Mouse (Mus musculus) left cerebral cortex, adult 2 months (tissue): ENCODE results near the gene Lmo7. TPM values are rescaled to one million over a fixed set of nuclear protein-coding genes. Genes with fewer than 3 reads are reported as not detected.

Source experiments
- DNase-seq, 2 experiments: peaks; one replicate each; pipeline ENCODE4 v3.0.0; 2021 to 2022; ENCODE audit warnings: low spot score in 2 of 2, mixed read lengths in 1 of 2; ENCODE audit errors: extremely low spot score in 1 of 2
- H3K27ac ChIP-seq: fragments of 200-600 bp; 2 replicates; pipeline ENCODE4 v1.8.1; 2022
- H3K4me3 ChIP-seq: fragments of 200-600 bp; 2 replicates; pipeline ENCODE4 v1.8.1; 2022
- CTCF ChIP-seq: fragments of 200-600 bp; IDR thresholded peaks from 2 replicates; pipeline ENCODE4 v1.8.1; 2022; ENCODE audit warnings: antibody characterized with exemption, mild to moderate bottlenecking, moderate library complexity
- intact Hi-C: fragments of 180-260 bp; cut with DNase I; formaldehyde crosslinking; loops from one replicate; pipeline ENCODE4 v1.15.1; 2025
- total RNA-seq, 2 experiments: library from RNA; stranded (reverse); gene quantifications; 2 replicates each; pipeline ENCODE4 v1.2.3; 2021

The Lmo7 gene
- total RNA-seq, 2 experiments from 2014 or later, result 106 to 107 TPM

DNA sequence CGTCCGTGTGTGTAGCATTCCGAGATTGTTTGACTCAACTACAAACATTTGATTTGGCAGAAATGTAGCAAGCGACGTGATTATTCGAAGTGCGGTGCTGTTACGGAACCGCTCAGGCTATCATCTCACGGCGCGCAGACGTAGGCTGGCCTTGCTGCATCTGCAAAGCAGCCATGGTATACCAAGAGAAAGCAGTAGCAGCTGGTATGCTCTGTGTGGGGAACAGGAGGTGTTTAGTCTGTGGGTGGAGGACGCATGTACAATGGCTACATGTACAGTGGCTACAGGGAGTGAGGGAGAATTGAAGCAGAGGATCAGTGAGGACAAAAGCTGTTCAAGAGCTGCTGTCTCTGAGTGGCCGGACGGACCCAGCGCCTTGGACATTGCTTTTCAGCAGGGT, 113.7 kb downstream of the Lmo7 start:
- peak; percentile 45 to 60 for DNase-seq
- intact Hi-C loops, result loop anchor here (1.0 to 10.0 kb wide), 2 partner anchors 23 to 51 kb away; no protein-coding TSS in a partner anchor
- no peak for TF ChIP-seq CTCF
- H3K27ac ChIP-seq, result peak overlapping the region; percentile 81
- H3K4me3 ChIP-seq, result peak overlapping the region; percentile 51

DNA sequence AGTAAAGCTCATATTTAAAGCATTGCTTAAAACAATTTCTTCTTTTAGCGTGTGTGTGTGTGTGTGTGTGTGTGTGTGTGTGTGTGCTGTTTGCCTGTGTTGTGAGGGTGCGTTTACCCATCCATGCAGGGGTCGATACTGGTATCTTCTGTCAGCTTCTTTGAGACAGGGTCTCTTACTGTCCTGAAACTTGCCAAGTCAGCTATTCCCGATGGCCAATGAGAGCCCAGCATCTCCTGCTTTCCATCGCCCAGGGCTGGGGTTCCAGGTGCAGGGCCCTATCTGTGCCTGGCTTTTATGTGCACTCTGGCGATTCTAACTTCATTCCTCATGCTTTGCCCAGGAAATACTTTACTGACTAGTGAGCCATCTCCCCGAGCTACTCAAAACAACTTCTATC, 114.7 kb downstream of the Lmo7 start:
- Histone ChIP-seq H3K4me3 (no peak overlapping the region), H3K27ac (no peak overlapping the region)
- no peak for TF ChIP-seq CTCF
- intact Hi-C loops, result loop anchor here (10.0 kb wide), 1 partner anchor 50 kb away; no protein-coding TSS in a partner anchor
- no peak for DNase-seq

DNA sequence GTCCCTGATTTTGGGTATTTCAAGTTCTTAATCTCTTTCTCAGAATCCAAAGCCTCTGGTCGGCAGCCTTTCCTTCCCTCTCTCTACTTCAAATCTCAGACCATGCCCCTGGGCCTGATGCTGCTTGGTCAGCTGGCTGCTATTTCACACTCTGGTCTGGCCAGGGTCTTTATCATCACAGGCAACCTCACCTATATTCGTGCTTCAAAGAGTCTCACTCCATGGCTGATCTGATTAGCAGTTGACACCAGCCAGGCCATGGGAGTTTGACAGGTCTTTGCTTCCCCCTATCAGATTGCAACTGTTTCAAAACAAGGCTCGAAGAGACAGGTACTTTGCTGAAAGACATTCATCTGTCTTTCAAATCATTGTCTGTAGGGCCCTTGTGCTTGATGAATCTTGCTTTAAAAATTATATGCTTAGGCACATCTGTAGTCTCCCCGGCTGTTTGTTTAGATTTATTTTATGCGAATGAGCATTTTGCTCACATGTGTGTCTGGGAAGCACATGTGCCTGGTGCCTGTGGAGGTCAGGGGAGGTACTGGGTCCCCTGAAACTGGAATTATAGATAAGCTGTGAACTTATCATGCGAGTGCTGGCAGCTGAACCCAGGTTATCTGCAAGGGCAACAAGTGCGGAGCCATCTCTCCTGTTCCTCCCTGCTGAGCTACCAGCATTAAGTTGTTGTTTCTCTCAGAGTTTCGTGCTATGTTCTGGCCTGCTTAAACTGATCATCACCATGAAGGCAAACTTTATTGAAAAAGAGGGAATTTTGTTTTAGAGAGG, 116.5 kb downstream of the Lmo7 start:
- H3K4me3 ChIP-seq, result no peak overlapping the region
- intact Hi-C loops, result loop anchor here (10.0 kb wide), 1 partner anchor 49 kb away; no protein-coding TSS in a partner anchor
- no peak for TF ChIP-seq CTCF
- DNase-seq, result no peak
- no peak overlapping the region for H3K27ac ChIP-seq

DNA sequence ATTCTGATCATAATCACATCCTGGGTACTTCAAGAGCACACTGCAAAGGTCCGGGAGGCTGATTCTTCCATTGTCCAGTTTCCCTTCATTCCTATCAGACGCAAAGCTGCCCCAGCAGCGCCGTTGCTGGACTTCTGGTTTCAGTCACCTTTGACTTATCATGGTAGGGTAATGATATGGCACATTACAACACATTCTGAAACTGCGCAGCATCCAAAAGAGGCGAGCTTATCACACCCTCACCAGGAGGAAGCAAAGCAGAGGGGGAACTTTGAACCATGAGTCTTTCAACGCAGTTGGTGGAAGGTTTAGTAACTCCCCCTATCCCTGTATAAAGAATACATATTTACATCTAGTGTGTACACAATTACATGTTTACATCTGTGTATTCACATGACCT, 117.8 kb downstream of the Lmo7 start:
- no peak overlapping the region for H3K27ac ChIP-seq
- no peak overlapping the region for H3K4me3 ChIP-seq
- no peak for TF ChIP-seq CTCF
- DNase-seq, result no peak
- intact Hi-C loops, result loop anchor here (10.0 kb wide), 1 partner anchor 47 kb away; no protein-coding TSS in a partner anchor

DNA sequence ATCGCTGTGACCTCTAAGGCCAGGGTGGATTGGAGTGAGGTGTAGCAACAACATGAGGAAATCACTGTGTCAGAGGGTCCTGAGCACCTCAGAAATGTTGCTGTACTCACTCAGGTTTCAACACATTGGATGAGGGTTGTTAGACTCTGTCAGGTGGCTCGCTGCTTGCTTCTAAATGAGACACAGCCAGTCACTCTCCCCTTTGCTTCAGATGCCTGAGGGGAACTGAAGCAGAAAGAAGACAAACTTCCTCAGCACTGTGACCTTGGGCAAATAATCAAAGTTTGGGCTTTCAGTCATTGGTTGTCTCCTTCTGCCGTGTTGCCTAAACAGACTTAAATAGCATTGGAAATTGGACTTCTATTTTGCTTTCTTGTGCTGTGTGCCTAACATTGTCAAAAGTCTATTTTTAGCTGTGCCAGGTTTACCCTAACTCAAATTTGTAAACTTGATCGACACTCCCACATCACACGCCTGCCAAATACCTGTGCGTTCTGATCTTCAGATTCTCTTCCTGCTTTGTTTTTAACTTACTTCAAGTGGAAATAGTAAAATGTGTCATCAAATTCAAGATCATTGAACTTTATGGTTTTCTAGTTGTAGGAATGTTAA, 122.9 kb downstream of the Lmo7 start:
- H3K4me3 ChIP-seq, result no peak overlapping the region
- H3K27ac ChIP-seq, result no peak overlapping the region
- no peak for DNase-seq
- TF ChIP-seq CTCF, result no peak
- intact Hi-C loops, result no loop called here

DNA sequence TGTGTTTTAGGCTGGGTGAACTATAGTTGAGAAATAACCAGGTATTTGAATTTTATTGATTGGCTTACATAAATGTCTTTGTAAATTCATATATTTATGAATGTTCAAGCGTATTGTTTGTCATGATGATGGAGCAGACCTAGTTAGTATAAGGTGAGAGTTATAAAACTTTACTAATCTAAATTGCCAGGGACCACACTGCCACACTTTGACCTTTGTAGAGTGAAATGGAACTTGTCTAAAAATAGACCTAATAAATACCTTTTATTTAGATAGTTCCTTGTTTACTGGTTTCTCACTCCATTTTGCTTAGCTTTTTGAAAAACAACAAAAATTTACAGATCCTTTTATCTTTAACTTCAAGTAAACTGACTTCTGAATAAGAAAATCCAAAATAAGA, 123.5 kb downstream of the Lmo7 start:
- Histone ChIP-seq H3K4me3 (no peak overlapping the region), H3K27ac (no peak overlapping the region)
- intact Hi-C loops, result no loop called here
- no peak for DNase-seq
- TF ChIP-seq CTCF, result no peak

DNA sequence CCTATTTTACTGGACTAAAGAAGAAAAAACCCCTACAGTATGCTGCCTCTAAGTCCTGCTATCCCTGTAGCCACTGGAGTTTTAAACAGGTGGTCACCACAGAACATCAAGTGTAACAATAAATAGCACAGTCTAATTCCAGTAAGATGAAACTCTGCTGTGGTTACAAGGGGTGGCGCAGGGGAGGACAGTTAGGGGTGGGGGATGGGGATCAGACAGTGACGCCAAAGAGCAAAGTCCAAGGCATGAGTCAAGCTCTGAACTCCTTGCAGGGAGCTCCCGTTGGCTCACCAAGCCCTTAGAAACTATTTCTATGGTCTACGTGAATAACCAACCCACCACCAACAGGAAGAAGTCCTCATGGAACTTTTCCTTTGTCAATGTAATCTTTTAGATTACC, 124.0 kb downstream of the Lmo7 start:
- H3K27ac ChIP-seq, result no peak overlapping the region
- no peak for TF ChIP-seq CTCF
- intact Hi-C loops, result no loop called here
- DNase-seq, result no peak
- no peak overlapping the region for H3K4me3 ChIP-seq

DNA sequence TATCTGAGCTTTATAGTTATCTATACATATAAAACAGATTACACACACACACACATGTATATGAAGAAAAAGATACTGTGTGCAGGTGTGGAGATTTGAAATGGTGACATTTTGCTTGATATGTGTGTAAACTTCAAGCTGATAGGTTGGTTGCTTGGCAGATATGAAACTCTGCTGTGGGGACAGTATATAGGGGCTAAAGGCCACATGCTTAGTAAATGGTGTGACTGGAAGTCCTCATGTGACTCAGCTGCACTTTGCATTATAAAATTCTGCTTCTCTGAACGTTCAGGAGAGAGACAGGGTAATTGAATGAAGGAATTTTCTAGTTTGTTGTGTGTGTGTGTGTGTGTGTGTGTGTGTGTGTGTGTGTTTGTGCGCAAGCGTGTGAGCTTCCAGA, 124.5 kb downstream of the Lmo7 start:
- no peak for TF ChIP-seq CTCF
- Histone ChIP-seq H3K27ac (no peak overlapping the region), H3K4me3 (no peak overlapping the region)
- DNase-seq, result no peak
- intact Hi-C loops, result no loop called here

DNA sequence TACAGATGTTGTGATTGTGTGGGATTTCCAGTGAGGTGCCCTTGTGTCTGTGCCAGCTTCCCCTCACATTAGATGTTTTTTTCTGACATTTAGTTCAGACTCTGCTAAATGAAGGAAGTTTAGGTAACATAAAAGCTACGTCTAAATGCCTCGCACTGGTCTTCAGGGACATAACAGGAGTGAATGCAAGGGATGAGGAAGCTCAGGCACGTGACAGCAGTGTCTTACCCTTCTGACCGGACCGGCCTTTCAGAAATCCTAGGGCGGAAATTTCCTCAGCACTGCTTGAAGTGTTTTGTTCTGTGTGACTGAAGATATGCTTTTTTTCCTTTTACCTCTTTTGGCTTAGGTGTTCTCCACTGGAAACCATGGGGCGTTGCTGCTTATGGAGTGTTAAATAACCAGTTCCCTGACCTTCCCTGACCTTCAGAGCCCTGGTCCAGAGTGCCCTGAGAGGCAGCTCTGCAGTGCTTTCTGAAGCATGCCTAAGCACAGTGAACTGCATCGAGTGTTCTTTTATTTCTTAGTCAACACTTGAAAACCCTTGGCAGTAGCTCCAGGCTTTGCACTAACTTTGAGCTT, 129.6 kb downstream of the Lmo7 start:
- intact Hi-C loops, result no loop called here
- DNase-seq, result no peak
- H3K27ac ChIP-seq, result no peak overlapping the region
- no peak for TF ChIP-seq CTCF
- H3K4me3 ChIP-seq, result no peak overlapping the region

DNA sequence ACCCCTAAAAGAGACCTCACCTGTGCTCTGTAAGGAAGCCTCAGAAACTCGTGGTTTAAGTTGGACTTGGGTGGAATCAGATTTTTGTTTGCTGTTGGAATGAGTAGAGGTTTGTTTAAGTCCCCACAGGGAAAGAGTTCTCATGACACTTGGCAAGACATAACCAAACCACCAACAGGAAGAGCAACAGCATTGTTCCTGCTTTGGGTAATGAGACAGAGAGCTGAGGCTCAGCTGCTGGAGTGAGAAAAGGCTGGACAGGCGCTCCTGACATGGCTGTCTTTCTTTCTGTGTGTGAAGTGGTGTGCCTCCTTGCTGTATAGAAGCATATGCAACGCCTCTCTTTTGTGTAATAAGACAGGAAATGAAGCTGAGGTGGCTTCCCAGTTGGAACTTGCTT, 132.3 kb downstream of the Lmo7 start:
- DNase-seq, result no peak
- Histone ChIP-seq H3K4me3 (no peak overlapping the region), H3K27ac (no peak overlapping the region)
- no peak for TF ChIP-seq CTCF
- intact Hi-C loops, result no loop called here

DNA sequence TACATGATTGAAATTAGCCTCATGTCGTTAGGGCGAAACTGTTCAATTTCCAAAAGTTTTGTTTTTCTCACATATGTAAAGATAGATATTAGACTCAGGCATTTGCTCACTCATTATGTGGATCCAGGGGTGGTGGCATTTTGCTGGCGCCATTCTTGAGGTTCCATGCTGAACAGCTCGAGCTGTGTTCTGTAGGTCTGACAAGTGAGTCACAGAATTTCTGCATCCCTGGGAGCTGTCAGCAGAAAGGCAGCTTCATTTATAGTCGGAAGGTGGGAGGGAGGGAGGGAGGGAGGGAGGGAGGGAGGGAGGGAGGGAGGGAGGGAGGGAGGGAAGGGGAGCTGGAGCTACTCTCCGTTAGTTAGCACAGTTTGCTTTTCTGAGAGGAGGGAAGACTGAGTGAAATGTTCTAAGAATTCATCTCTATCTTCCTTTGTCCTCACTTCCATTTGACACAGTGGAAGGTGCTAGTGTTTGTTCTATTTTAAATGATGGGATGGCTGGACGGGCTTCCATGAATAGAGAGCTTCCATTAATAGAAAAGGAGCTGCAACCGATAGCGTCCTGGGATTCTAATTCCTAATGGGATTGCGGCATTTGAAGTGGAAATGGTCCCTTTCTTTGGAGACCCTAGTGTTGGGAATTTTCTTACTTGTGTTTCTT, 137.4 kb downstream of the Lmo7 start:
- Histone ChIP-seq H3K4me3 (no peak overlapping the region), H3K27ac (peak overlapping the region; percentile 61)
- intact Hi-C loops, result loop anchor here (1.0 kb wide), 1 partner anchor 27 kb away; no protein-coding TSS in a partner anchor
- TF ChIP-seq CTCF, result no peak
- peak; percentile 41 to 54 for DNase-seq

DNA sequence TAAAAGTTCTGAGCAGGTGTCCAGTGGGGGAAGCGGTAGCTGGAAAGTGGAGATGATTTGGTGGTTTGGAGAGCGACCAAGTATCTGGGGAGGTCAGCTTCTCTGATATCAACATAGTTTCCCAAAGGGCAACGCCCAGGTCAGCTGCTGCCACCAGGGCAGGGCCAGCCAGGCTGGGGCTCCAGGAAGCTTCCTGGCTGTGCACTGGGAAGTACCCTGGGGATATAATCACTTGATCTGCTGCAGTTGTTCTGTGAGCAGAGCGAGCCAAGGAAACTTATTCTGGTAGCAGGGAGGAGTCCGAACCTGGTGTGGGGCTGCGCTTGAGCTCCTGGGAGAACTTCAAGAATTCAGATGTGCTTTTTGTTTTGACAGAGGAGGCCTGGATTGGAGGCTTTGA, 139.4 kb downstream of the Lmo7 start:
- no peak for TF ChIP-seq CTCF
- DNase-seq, result no peak
- intact Hi-C loops, result no loop called here
- no peak overlapping the region for H3K4me3 ChIP-seq
- H3K27ac ChIP-seq, result peak overlapping the region; percentile 47; the same call in 1 of the 2 replicates
